Mouse (Mus musculus): ENCODE measurements around the gene S100a13.

Gene S100a13

GRCm38 (mm10) chr3:90560008-90560628 lies 45.9 kb downstream of the S100a13 start, which contains the start of gene S100a3:
Gene S100a3, plus strand, starts transcription at chr3:90560578.
- DNase-seq = no peak
